Mouse (Mus musculus): ENCODE measurements around the gene Ano1.

GRCm38 (mm10) chr7:144788631-144789030, 36.9 kb upstream of the Ano1 start:
- TF ChIP-seq POLR2A (IDR thresholded peaks at IDR 0.05; ENCODE audit: borderline replicate concordance, control insufficient read depth, low read depth, low read length) (no peak), CTCF (IDR thresholded peaks at IDR 0.05; ENCODE audit: control insufficient read depth, insufficient read depth, low read length) (no peak)

Measured in bone marrow, adult 2 months (tissue).